Mouse (Mus musculus): Measurements from ENCODE around the gene Scn8a.

DNA sequence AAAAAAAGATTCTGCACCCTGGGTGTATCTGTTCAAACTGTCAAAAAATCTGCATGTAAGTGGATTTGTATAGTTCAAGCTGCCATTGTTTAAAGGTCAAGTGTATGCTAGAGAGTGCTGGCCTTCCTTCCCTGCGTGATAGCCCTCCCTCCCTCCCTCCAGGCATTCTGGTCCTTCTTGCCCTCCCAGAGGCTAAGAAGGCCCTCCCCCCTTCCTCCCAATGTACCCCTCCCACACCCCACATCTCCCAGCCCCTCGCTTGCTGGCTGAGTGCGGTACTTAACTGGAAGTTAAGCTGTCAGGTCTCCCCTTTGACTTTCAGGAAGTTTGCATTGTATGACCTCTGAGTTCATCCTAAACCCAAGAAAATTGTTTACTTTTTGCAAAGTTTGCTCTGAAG lies 60.8 kb downstream of the Scn8a start:
- no peak for TF ChIP-seq USF1 (IDR thresholded peaks at IDR 0.05; ENCODE audit: low read depth)
- TF ChIP-seq MAX (IDR thresholded peaks at IDR 0.05; ENCODE audit: low read depth) = no peak
- TF ChIP-seq CEBPB (IDR thresholded peaks at IDR 0.05; ENCODE audit: insufficient read depth, poor library complexity, severe bottlenecking) = no peak
- TF ChIP-seq E2F4 (IDR thresholded peaks at IDR 0.05; ENCODE audit: insufficient read depth) = no peak
